Mouse (Mus musculus): ENCODE data around the gene Kif21b.

Kif21b gene

GRCm38 (mm10) chr1:136128944-136129589 lies 2.1 kb upstream of the Kif21b start:
- no peak for DNase-seq (ENCODE audit: low read depth, low spot score)

- DNase-seq (ENCODE audit: low read depth, low spot score) = no peak
Measured at GRCm38 (mm10) chr1:136130107-136130506, 1.1 kb upstream of the Kif21b start.

GRCm38 (mm10) chr1:136131603-136132291 lies 558 bp downstream of the Kif21b start:
- peak; percentile 71 for DNase-seq (ENCODE audit: low read depth, low spot score)

- no peak for DNase-seq (ENCODE audit: low read depth, low spot score)
Measured at GRCm38 (mm10) chr1:136132386-136133201, 1.4 kb downstream of the Kif21b start.

- DNase-seq (ENCODE audit: low read depth, low spot score) = no peak
Measured at GRCm38 (mm10) chr1:136133570-136134240, 2.5 kb downstream of the Kif21b start.

- no peak for DNase-seq (ENCODE audit: low read depth, low spot score)
Measured at GRCm38 (mm10) chr1:136134547-136134946, 3.4 kb downstream of the Kif21b start.

- DNase-seq (ENCODE audit: low read depth, low spot score) = no peak
Measured at GRCm38 (mm10) chr1:136135046-136135445, 3.9 kb downstream of the Kif21b start.

- no peak for DNase-seq (ENCODE audit: low read depth, low spot score)
Measured at GRCm38 (mm10) chr1:136135777-136136444, 4.7 kb downstream of the Kif21b start.

- peak; percentile 55 for DNase-seq (ENCODE audit: low read depth, low spot score)
Measured at GRCm38 (mm10) chr1:136136547-136136946, 5.4 kb downstream of the Kif21b start.

- DNase-seq (ENCODE audit: low read depth, low spot score) = peak; percentile 58
Measured at GRCm38 (mm10) chr1:136137071-136137531, 5.9 kb downstream of the Kif21b start.

GRCm38 (mm10) chr1:136137575-136137974 lies 6.4 kb downstream of the Kif21b start:
- peak; percentile 73 for DNase-seq (ENCODE audit: low read depth, low spot score)

GRCm38 (mm10) chr1:136138191-136138830 lies 7.1 kb downstream of the Kif21b start:
- no peak for DNase-seq (ENCODE audit: low read depth, low spot score)

GRCm38 (mm10) chr1:136139990-136140640 lies 8.9 kb downstream of the Kif21b start:
- DNase-seq (ENCODE audit: low read depth, low spot score) = peak; percentile 86

GRCm38 (mm10) chr1:136141176-136141950 lies 10.2 kb downstream of the Kif21b start:
- DNase-seq (ENCODE audit: low read depth, low spot score) = no peak

GRCm38 (mm10) chr1:136142336-136142735 lies 11.1 kb downstream of the Kif21b start:
- no peak for DNase-seq (ENCODE audit: low read depth, low spot score)

GRCm38 (mm10) chr1:136143514-136143913 lies 12.3 kb downstream of the Kif21b start:
- no peak for DNase-seq (ENCODE audit: low read depth, low spot score)

GRCm38 (mm10) chr1:136149702-136150101 lies 18.5 kb downstream of the Kif21b start:
- DNase-seq (ENCODE audit: low read depth, low spot score) = no peak

GRCm38 (mm10) chr1:136151371-136151770 lies 20.2 kb downstream of the Kif21b start:
- DNase-seq (ENCODE audit: low read depth, low spot score) = no peak

- no peak for DNase-seq (ENCODE audit: low read depth, low spot score)
Measured at GRCm38 (mm10) chr1:136156304-136156703, 25.1 kb downstream of the Kif21b start.

Data from mesoderm, embryonic 11.5 days (tissue).